Mouse (Mus musculus): ENCODE measurements around the gene Stox2. TPM values are rescaled to one million over a fixed set of nuclear protein-coding genes. Genes with fewer than 3 reads are reported as not detected.
A peak's percentile ranks its signal among the peaks of the same experiment; 100 is the strongest.

Stox2 gene
- polyA plus RNA-seq, 1 experiment from 2014 or later, result 9.2 TPM

GRCm38 (mm10) chr8:47241421-47242078 is 204.6 kb downstream of the Stox2 start:
- H3K4me3 ChIP-seq (replicated peaks; ENCODE audit: low read length), result 0 out of 2 replicates have a peak overlapping the region, but pooled peaks have one; percentile 31
- 71% methylated on average over 13 of the region's 13 CpGs for WGBS

DNA sequence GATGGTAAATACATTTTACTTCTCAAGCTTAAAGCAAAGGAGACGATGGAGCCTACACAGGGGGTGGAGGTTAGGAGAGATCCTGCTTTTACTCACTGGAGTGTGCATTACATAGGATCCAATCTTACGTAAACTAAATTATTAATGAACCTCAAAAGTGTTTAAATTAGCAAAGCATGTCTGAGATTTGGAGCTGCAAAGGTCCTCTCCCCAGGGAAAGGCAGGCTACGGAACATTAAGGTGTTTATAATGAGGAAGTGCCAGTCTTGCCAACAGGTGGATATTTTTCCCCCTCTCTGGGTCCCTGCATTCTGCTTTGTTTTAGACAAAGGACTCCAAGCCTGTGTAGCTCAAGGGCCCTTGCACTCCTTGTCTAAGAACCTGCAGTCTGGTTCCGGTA is 205.3 kb downstream of the Stox2 start:
- Histone ChIP-seq H3K9ac (ENCODE audit: low read length) (no peak overlapping the region), H3K4me3 (replicated peaks; ENCODE audit: low read length) (no peak overlapping the region), H3K27me3 (ENCODE audit: control insufficient read depth, insufficient read depth, low read length) (no peaks in the 10 kb centered on the region), H3K4me1 (ENCODE audit: control insufficient read depth, insufficient read depth, low read length) (peaks cover 39% of the 10 kb centered on the region), H3K36me3 (ENCODE audit: control insufficient read depth, insufficient read depth, low read length) (no peaks in the 10 kb centered on the region), H3K4me2 (ENCODE audit: low read depth, low read length) (peak overlapping the region; percentile 19; the same call in 1 of the 2 replicates), H3K27ac (ENCODE audit: low read length) (peak overlapping the region; percentile 47; the same call in 1 of the 2 replicates), H3K9me3 (replicated peaks; ENCODE audit: control insufficient read depth, low read length) (no peaks in the 10 kb centered on the region)
- no peak for ATAC-seq (ENCODE audit: insufficient read depth, low FRiP score)
- WGBS, result 70% methylated on average over 4 of the region's 4 CpGs

More at GRCm38 (mm10) chr8:47241421-47242078, 204.6 kb downstream of the Stox2 start:
- H3K27ac ChIP-seq (ENCODE audit: low read length), result no peak overlapping the region
- H3K36me3 ChIP-seq (ENCODE audit: control insufficient read depth, insufficient read depth, low read length), result no peaks in the 10 kb centered on the region
- 0 out of 2 replicates have a peak overlapping the region, but pooled peaks have one; percentile 36 for H3K9ac ChIP-seq (ENCODE audit: low read length)
- H3K4me2 ChIP-seq (ENCODE audit: low read depth, low read length), result peak overlapping the region; percentile 58
- no peaks in the 10 kb centered on the region for H3K27me3 ChIP-seq (ENCODE audit: control insufficient read depth, insufficient read depth, low read length)
- peaks cover 39% of the 10 kb centered on the region for H3K4me1 ChIP-seq (ENCODE audit: control insufficient read depth, insufficient read depth, low read length)
- no peaks in the 10 kb centered on the region for H3K9me3 ChIP-seq (replicated peaks; ENCODE audit: control insufficient read depth, low read length)
- no peak for ATAC-seq (ENCODE audit: insufficient read depth, low FRiP score)

DNA sequence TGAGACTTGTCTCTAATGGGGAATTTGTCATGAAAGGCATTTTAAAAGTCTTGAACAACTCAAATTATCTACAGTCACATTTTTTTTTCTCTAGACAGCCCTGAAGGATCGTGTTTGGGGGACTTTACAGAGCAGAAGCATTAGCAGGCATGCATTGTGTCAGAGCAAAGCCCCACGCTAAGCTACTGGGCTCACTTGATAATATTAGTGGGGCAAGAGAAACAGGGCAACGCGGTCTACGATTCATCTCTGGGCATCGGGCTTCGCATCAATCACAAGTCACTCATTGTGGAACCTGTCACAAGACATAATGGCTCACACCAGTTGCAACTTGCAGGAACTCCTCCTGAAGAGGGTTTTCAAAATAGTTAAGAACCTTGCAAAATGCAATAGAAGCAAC is 205.9 kb downstream of the Stox2 start:
- Histone ChIP-seq H3K9me3 (replicated peaks; ENCODE audit: control insufficient read depth, low read length) (no peaks in the 10 kb centered on the region), H3K36me3 (ENCODE audit: control insufficient read depth, insufficient read depth, low read length) (no peaks in the 10 kb centered on the region), H3K4me1 (ENCODE audit: control insufficient read depth, insufficient read depth, low read length) (peaks cover 39% of the 10 kb centered on the region), H3K27ac (ENCODE audit: low read length) (peak overlapping the region; percentile 65; the same call in 1 of the 2 replicates), H3K4me3 (replicated peaks; ENCODE audit: low read length) (no peak overlapping the region), H3K27me3 (ENCODE audit: control insufficient read depth, insufficient read depth, low read length) (no peaks in the 10 kb centered on the region), H3K4me2 (ENCODE audit: low read depth, low read length) (peak overlapping the region; percentile 27; the same call in 1 of the 2 replicates), H3K9ac (ENCODE audit: low read length) (no peak overlapping the region)
- whole genome bisulfite sequencing, result 31% methylated on average over 7 of the region's 7 CpGs
- peak; percentile 52; the same call in 1 of the 2 replicates for ATAC-seq (ENCODE audit: insufficient read depth, low FRiP score)

- H3K27ac ChIP-seq (ENCODE audit: low read length), result no peak overlapping the region
- H3K4me1 ChIP-seq (ENCODE audit: control insufficient read depth, insufficient read depth, low read length), result no peaks in the 10 kb centered on the region
- no peak overlapping the region for H3K9ac ChIP-seq (ENCODE audit: low read length)
- 74% methylated on average over 3 of the region's 3 CpGs for WGBS
- no peak overlapping the region for H3K4me2 ChIP-seq (ENCODE audit: low read depth, low read length)
- H3K36me3 ChIP-seq (ENCODE audit: control insufficient read depth, insufficient read depth, low read length), result no peaks in the 10 kb centered on the region
- no peaks in the 10 kb centered on the region for H3K9me3 ChIP-seq (replicated peaks; ENCODE audit: control insufficient read depth, low read length)
- no peak for ATAC-seq (ENCODE audit: insufficient read depth, low FRiP score)
- no peak overlapping the region for H3K4me3 ChIP-seq (replicated peaks; ENCODE audit: low read length)
- no peaks in the 10 kb centered on the region for H3K27me3 ChIP-seq (ENCODE audit: control insufficient read depth, insufficient read depth, low read length)
These were observed 214.1 kb downstream of the Stox2 start for GRCm38 (mm10) chr8:47232081-47232480.

DNA sequence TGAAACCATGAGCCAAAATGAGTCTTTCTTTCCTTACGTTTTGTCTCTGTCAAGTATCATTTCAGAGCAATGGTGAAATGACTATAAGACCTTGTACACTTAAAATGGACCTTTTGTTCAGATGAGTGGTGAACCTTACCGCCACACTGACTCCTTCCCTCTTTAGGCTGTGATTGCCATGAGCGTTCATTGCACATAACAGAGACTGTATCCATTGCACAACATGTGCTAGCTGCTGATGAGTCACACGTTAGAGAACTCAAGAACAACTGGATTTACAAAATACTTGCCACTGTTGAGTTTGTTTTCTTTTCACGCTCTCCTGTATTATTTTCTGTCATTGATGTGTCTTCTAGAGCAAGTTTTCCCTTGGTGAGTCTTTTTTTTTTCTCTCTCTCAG is 216.1 kb downstream of the Stox2 start:
- no peaks in the 10 kb centered on the region for H3K9me3 ChIP-seq (replicated peaks; ENCODE audit: control insufficient read depth, low read length)
- H3K4me1 ChIP-seq (ENCODE audit: control insufficient read depth, insufficient read depth, low read length), result no peaks in the 10 kb centered on the region
- no peaks in the 10 kb centered on the region for H3K27me3 ChIP-seq (ENCODE audit: control insufficient read depth, insufficient read depth, low read length)
- ATAC-seq (ENCODE audit: insufficient read depth, low FRiP score), result no peak
- H3K27ac ChIP-seq (ENCODE audit: low read length), result no peak overlapping the region
- no peaks in the 10 kb centered on the region for H3K36me3 ChIP-seq (ENCODE audit: control insufficient read depth, insufficient read depth, low read length)
- no peak overlapping the region for H3K4me2 ChIP-seq (ENCODE audit: low read depth, low read length)
- 92% methylated on average over 5 of the region's 5 CpGs for WGBS
- H3K4me3 ChIP-seq (replicated peaks; ENCODE audit: low read length), result no peak overlapping the region
- H3K9ac ChIP-seq (ENCODE audit: low read length), result no peak overlapping the region

DNA sequence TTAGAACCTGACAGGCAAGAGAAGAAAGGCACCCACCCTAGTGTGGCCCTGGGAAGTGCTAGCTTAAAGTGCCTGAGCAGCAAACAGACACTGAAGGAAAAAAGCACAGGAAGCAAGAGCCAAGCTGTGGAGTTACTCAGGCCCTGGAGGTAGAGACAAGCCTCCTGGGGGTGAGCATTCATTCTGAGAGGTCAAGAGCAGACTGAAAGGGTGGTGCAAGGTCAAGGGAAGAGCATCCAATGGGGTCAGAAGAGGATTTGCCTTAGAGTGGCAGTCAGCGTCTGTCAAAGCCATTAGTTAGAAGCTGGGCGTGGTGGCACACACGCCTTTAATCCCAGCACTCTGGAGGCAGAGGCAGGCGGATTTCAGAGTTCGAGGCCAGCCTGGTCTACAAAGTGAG is 224.3 kb downstream of the Stox2 start:
- Histone ChIP-seq H3K27ac (ENCODE audit: low read length) (no peak overlapping the region), H3K4me1 (ENCODE audit: control insufficient read depth, insufficient read depth, low read length) (0 out of 2 replicates have a peak, but pooled peaks cover 3% of the 10 kb centered on the region), H3K4me3 (replicated peaks; ENCODE audit: low read length) (no peak overlapping the region), H3K27me3 (ENCODE audit: control insufficient read depth, insufficient read depth, low read length) (no peaks in the 10 kb centered on the region), H3K4me2 (ENCODE audit: low read depth, low read length) (no peak overlapping the region), H3K9me3 (replicated peaks; ENCODE audit: control insufficient read depth, low read length) (no peaks in the 10 kb centered on the region), H3K36me3 (ENCODE audit: control insufficient read depth, insufficient read depth, low read length) (no peaks in the 10 kb centered on the region), H3K9ac (ENCODE audit: low read length) (no peak overlapping the region)
- 82% methylated on average over 5 of the region's 5 CpGs for WGBS
- no peak for ATAC-seq (ENCODE audit: insufficient read depth, low FRiP score)

DNA sequence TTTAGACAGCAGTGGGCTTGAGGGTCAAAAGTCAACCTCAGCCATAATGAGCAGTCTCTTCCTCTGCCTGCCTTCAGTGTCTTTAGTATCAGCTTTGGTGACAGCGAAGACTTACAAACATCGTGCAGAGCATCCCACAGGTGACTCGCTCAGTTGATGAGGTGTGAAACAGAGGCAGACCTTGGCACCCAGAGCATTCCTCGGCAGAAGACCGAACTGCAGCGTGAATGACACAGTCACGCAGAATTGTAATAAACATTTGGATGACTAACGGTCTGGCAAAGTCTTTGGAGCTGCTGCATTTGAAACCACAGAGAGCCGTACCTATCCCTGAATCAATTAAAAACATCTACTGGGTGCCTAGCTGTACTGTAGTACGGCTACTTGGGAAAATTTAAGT is 225.0 kb downstream of the Stox2 start:
- H3K4me2 ChIP-seq (ENCODE audit: low read depth, low read length), result no peak overlapping the region
- no peaks in the 10 kb centered on the region for H3K36me3 ChIP-seq (ENCODE audit: control insufficient read depth, insufficient read depth, low read length)
- ATAC-seq (ENCODE audit: insufficient read depth, low FRiP score), result no peak
- no peak overlapping the region for H3K27ac ChIP-seq (ENCODE audit: low read length)
- WGBS, result 70% methylated on average over 10 of the region's 10 CpGs
- H3K9me3 ChIP-seq (replicated peaks; ENCODE audit: control insufficient read depth, low read length), result no peaks in the 10 kb centered on the region
- no peak overlapping the region for H3K9ac ChIP-seq (ENCODE audit: low read length)
- H3K4me1 ChIP-seq (ENCODE audit: control insufficient read depth, insufficient read depth, low read length), result 0 out of 2 replicates have a peak, but pooled peaks cover 3% of the 10 kb centered on the region
- no peak overlapping the region for H3K4me3 ChIP-seq (replicated peaks; ENCODE audit: low read length)
- H3K27me3 ChIP-seq (ENCODE audit: control insufficient read depth, insufficient read depth, low read length), result no peaks in the 10 kb centered on the region

GRCm38 (mm10) chr8:47220390-47220789 is 225.8 kb downstream of the Stox2 start:
- H3K4me1 ChIP-seq (ENCODE audit: control insufficient read depth, insufficient read depth, low read length), result 0 out of 2 replicates have a peak, but pooled peaks cover 3% of the 10 kb centered on the region
- H3K9me3 ChIP-seq (replicated peaks; ENCODE audit: control insufficient read depth, low read length), result no peaks in the 10 kb centered on the region
- no peak overlapping the region for H3K4me3 ChIP-seq (replicated peaks; ENCODE audit: low read length)
- 84% methylated on average over 5 of the region's 5 CpGs for WGBS
- H3K27me3 ChIP-seq (ENCODE audit: control insufficient read depth, insufficient read depth, low read length), result no peaks in the 10 kb centered on the region
- no peak overlapping the region for H3K27ac ChIP-seq (ENCODE audit: low read length)
- no peaks in the 10 kb centered on the region for H3K36me3 ChIP-seq (ENCODE audit: control insufficient read depth, insufficient read depth, low read length)
- no peak overlapping the region for H3K4me2 ChIP-seq (ENCODE audit: low read depth, low read length)
- H3K9ac ChIP-seq (ENCODE audit: low read length), result no peak overlapping the region
- no peak for ATAC-seq (ENCODE audit: insufficient read depth, low FRiP score)

GRCm38 (mm10) chr8:47218536-47218935 is 227.6 kb downstream of the Stox2 start:
- WGBS, result 50% methylated on average over 6 of the region's 6 CpGs
- Histone ChIP-seq H3K27me3 (ENCODE audit: control insufficient read depth, insufficient read depth, low read length) (no peaks in the 10 kb centered on the region), H3K9ac (ENCODE audit: low read length) (no peak overlapping the region), H3K36me3 (ENCODE audit: control insufficient read depth, insufficient read depth, low read length) (no peaks in the 10 kb centered on the region), H3K27ac (ENCODE audit: low read length) (peak overlapping the region; percentile 4; the same call in 1 of the 2 replicates), H3K4me2 (ENCODE audit: low read depth, low read length) (peak overlapping the region; percentile 4; the same call in 1 of the 2 replicates), H3K4me1 (ENCODE audit: control insufficient read depth, insufficient read depth, low read length) (0 out of 2 replicates have a peak, but pooled peaks cover 3% of the 10 kb centered on the region), H3K4me3 (replicated peaks; ENCODE audit: low read length) (no peak overlapping the region), H3K9me3 (replicated peaks; ENCODE audit: control insufficient read depth, low read length) (no peaks in the 10 kb centered on the region)
- no peak for ATAC-seq (ENCODE audit: insufficient read depth, low FRiP score)

Measured in stomach, embryonic 16.5 days (tissue).